Mouse (Mus musculus) left cerebral cortex, postnatal 14 days (tissue): ENCODE measurements around the gene Usp29. TPM values are rescaled to one million over a fixed set of nuclear protein-coding genes. Genes with fewer than 3 reads are reported as not detected.

Source experiments
- DNase-seq, 2 experiments: peaks; one replicate each; pipeline ENCODE4 v3.0.0; 2021 to 2022; ENCODE audit warnings: low spot score in 2 of 2, mixed read lengths in 1 of 2
- intact Hi-C: fragments of 180-260 bp; cut with DNase I; formaldehyde crosslinking; loops from one replicate; pipeline ENCODE4 v1.15.1; 2025
- long read RNA-seq, 2 experiments: library from polyadenylated mRNA; stranded (forward); transcript quantifications; one replicate each; pipeline ENCODE4 v2.0.0; 2021
- total RNA-seq, 2 experiments: library from RNA; stranded (reverse); gene quantifications; 2 replicates each; pipeline ENCODE4 v1.2.3; 2021

The Usp29 gene
- 10 to 100 TPM; 40.0 to 44.0 TPM for total RNA-seq
- long read RNA-seq, experiment 1, partial matches to known transcripts = 0 of 12 reads
- long read RNA-seq, experiment 1, other reads (novel, unspliced or antisense) = 12 of 12 reads
- long read RNA-seq, experiment 2, partial matches to known transcripts = 1 of 8 reads
- long read RNA-seq, experiment 2, other reads (novel, unspliced or antisense) = 6 of 8 reads

GRCm38 (mm10) chr7:6730241-6730640 lies at the start of gene Usp29, which contains the start of gene Peg3:
Gene Usp29 (plus strand): TSS chr7:6730578.
Gene Peg3 (minus strand): TSS chr7:6730431.
- DNase-seq = peak; percentile 88 to 92
- intact Hi-C loops = loop anchor here (5.0 kb wide), 1 partner anchor 187 kb away; no protein-coding TSS in a partner anchor

GRCm38 (mm10) chr7:6685511-6685910 lies 44.9 kb upstream of the Usp29 start:
- intact Hi-C loops = no loop called here
- DNase-seq = no peak

GRCm38 (mm10) chr7:6696241-6697045 lies 33.9 kb upstream of the Usp29 start, which contains the start of gene Zim1:
Gene Zim1 (minus strand): TSS chr7:6696450.
- intact Hi-C loops = loop anchor here (10.0 kb wide), 1 partner anchor 262 kb away; the partner anchor contains the start of gene Olfr1344
- DNase-seq = peak; percentile 92 to 94

GRCm38 (mm10) chr7:6699230-6699629 lies 31.1 kb upstream of the Usp29 start:
- intact Hi-C loops = loop anchor here (10.0 kb wide), 1 partner anchor 264 kb away; the partner anchor contains the start of gene Olfr1344
- DNase-seq = no peak

- intact Hi-C loops = loop anchor here (10.0 kb wide), 1 partner anchor 353 kb away; no protein-coding TSS in a partner anchor
- DNase-seq = no peak
These were observed 22.9 kb upstream of the Usp29 start for GRCm38 (mm10) chr7:6707416-6708015.

- DNase-seq = no peak
- intact Hi-C loops = loop anchor here (10.0 kb wide), 1 partner anchor 354 kb away; no protein-coding TSS in a partner anchor
These were observed 21.8 kb upstream of the Usp29 start for GRCm38 (mm10) chr7:6708451-6709180.

GRCm38 (mm10) chr7:6709396-6709795 lies 21.0 kb upstream of the Usp29 start:
- DNase-seq = no peak
- intact Hi-C loops = loop anchor here (10.0 kb wide), 1 partner anchor 355 kb away; no protein-coding TSS in a partner anchor

GRCm38 (mm10) chr7:6727351-6728121 lies 2.8 kb upstream of the Usp29 start:
- intact Hi-C loops = loop anchor here (2.0 to 5.0 kb wide), 2 partner anchors 210 to 293 kb away; no protein-coding TSS in a partner anchor
- peak; percentile 85 to 97 for DNase-seq

- peak; percentile 90 to 97 for DNase-seq
- intact Hi-C loops = loop anchor here (5.0 kb wide), 1 partner anchor 209 kb away; no protein-coding TSS in a partner anchor
These were observed 2.0 kb upstream of the Usp29 start for GRCm38 (mm10) chr7:6728263-6728931.

GRCm38 (mm10) chr7:6729061-6729817 lies 1.1 kb upstream of the Usp29 start:
- DNase-seq = peak; percentile 93 to 98
- intact Hi-C loops = loop anchor here (5.0 kb wide), 1 partner anchor 208 kb away; no protein-coding TSS in a partner anchor

GRCm38 (mm10) chr7:6730801-6731200 lies 423 bp downstream of the Usp29 start:
- intact Hi-C loops = loop anchor here (5.0 kb wide), 1 partner anchor 186 kb away; no protein-coding TSS in a partner anchor
- peak in 1 of 2 experiments; percentile 46 for DNase-seq

- intact Hi-C loops = loop anchor here (5.0 kb wide), 1 partner anchor 186 kb away; no protein-coding TSS in a partner anchor
These were observed 995 bp downstream of the Usp29 start for GRCm38 (mm10) chr7:6731373-6731772.

GRCm38 (mm10) chr7:6731930-6732329 lies 1.6 kb downstream of the Usp29 start:
- intact Hi-C loops = loop anchor here (5.0 kb wide), 1 partner anchor 185 kb away; no protein-coding TSS in a partner anchor
- DNase-seq = no peak

More at GRCm38 (mm10) chr7:6731373-6731772, 995 bp downstream of the Usp29 start:
- DNase-seq = no peak

- no peak for DNase-seq
- intact Hi-C loops = no loop called here
These were observed 5.7 kb downstream of the Usp29 start for GRCm38 (mm10) chr7:6736060-6736459.

- intact Hi-C loops = no loop called here
These were observed 14.0 kb downstream of the Usp29 start for GRCm38 (mm10) chr7:6744281-6744904.

GRCm38 (mm10) chr7:6749196-6749595 lies 18.8 kb downstream of the Usp29 start:
- no peak for DNase-seq
- intact Hi-C loops = no loop called here

More at GRCm38 (mm10) chr7:6744281-6744904, 14.0 kb downstream of the Usp29 start:
- no peak for DNase-seq
